Mouse (Mus musculus): ENCODE results near the gene Tuba8. TPM values are rescaled to one million over a fixed set of nuclear protein-coding genes. Genes with fewer than 3 reads are reported as not detected.

Gene Tuba8
- 13.2 TPM for polyA plus RNA-seq (2014; fragmentation: Illumina TruSeq; extraction: RNeasy Lipid Tissue Mini Kit (QIAGEN cat#74804); ENCODE audit: low read depth, low replicate concordance)

DNA sequence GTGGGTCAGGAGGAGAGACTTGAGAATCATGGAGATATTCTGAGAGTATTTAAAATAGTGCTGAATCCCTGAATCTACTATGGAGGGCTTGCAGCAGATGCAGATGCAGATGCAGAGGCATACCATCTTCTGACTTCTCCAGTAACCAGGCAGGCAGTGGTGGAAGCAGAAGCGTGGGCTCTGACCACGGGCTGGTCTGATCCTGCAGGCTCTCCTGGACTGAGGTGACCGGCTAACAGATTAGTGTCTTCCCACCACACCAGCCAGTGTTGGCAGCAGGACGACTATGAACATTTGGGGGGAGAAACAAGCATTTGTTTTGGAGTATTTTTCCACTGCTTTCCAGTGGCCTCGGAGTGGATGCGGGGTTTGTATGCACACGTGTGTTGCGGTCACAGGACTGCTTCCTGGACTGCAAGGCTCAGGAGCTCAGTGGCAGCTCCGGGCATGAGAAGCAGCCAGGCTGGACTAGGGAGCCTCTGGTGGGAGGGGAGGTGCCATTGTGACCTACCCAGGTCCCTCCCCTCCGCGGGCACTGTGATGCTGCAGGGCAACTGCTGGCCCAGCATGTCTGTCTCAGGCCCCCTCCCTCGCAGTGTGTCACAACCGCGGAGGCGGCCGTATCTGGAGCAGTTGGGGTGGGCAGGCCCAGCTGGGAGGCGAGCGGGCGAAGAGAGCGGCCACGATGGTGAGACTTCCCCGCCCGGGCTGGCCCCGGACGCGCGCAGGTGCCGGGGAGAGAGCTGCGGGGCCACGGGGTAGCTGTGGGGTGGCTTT lies at the start of gene Tuba8:
Gene Tuba8, plus strand, starts transcription at position 548 of the 777 bp plus-strand sequence.

GRCm38 (mm10) chr6:121183414-121184173 lies 26.9 kb upstream of the Tuba8 start, which contains the start of gene Pex26:
Gene Pex26, plus strand, starts transcription at chr6:121183667.

GRCm38 (mm10) chr6:121245127-121246036 lies 34.9 kb downstream of the Tuba8 start, which contains the start of gene Usp18:
Gene Usp18, plus strand, starts transcription at chr6:121245906.

Other genes with a start within 250 kb of the Tuba8 start
- 66.9 TPM for gene Mical3, start 79.7 kb upstream of the Tuba8 start, polyA plus RNA-seq (2014; fragmentation: Illumina TruSeq; extraction: RNeasy Lipid Tissue Mini Kit (QIAGEN cat#74804); ENCODE audit: low read depth, low replicate concordance)
- 1.6 TPM for gene Pex26, start 27.0 kb upstream of the Tuba8 start, polyA plus RNA-seq (2014; fragmentation: Illumina TruSeq; extraction: RNeasy Lipid Tissue Mini Kit (QIAGEN cat#74804); ENCODE audit: low read depth, low replicate concordance)
- gene Usp18, start 35.2 kb downstream of the Tuba8 start, polyA plus RNA-seq (2014; fragmentation: Illumina TruSeq; extraction: RNeasy Lipid Tissue Mini Kit (QIAGEN cat#74804); ENCODE audit: low read depth, low replicate concordance) = 0.76 TPM
- not detected for gene Slc6a13, start 89.5 kb downstream of the Tuba8 start, polyA plus RNA-seq (2014; fragmentation: Illumina TruSeq; extraction: RNeasy Lipid Tissue Mini Kit (QIAGEN cat#74804); ENCODE audit: low read depth, low replicate concordance)
- 0.34 TPM for gene Slc6a12, start 132.4 kb downstream of the Tuba8 start, polyA plus RNA-seq (2014; fragmentation: Illumina TruSeq; extraction: RNeasy Lipid Tissue Mini Kit (QIAGEN cat#74804); ENCODE audit: low read depth, low replicate concordance)

All from testis, adult 10 weeks (tissue).